Mouse (Mus musculus): ENCODE data around the gene Scaf4. TPM values are rescaled to one million over a fixed set of nuclear protein-coding genes. Genes with fewer than 3 reads are reported as not detected.

Gene Scaf4
- polyA plus RNA-seq (2012; fragmentation: generic; extraction: Trizol): 14.1 TPM

- Histone ChIP-seq H3K4me3 (peak within 1 kb of the TSS; percentile 69), H3ac (ENCODE audit: control insufficient read depth, insufficient read length) (peak within 1 kb of the TSS; percentile 65), H3K79me2 (ENCODE audit: control insufficient read depth, insufficient read depth) (peaks cover 44% of the 10 kb centered on the region), H3K36me3 (ENCODE audit: control insufficient read depth, insufficient read depth) (no peaks in the 10 kb centered on the region), H3K4me2 (ENCODE audit: low read depth) (peak within 1 kb of the TSS; percentile 94), H3K27me3 (ENCODE audit: control insufficient read depth, insufficient read depth, insufficient read length) (no peaks in the 10 kb centered on the region)
- TF ChIP-seq POLR2AphosphoS2 (IDR thresholded peaks at IDR 0.05; ENCODE audit: insufficient read length, low read depth): peak; percentile 73
- TF ChIP-seq USF1 (IDR thresholded peaks at IDR 0.05; ENCODE audit: low read depth): no peak
- TF ChIP-seq POLR2A (IDR thresholded peaks at IDR 0.05; ENCODE audit: insufficient read length, low read depth): peak; percentile 80
- TF ChIP-seq MYOG (IDR thresholded peaks at IDR 0.05; ENCODE audit: control insufficient read depth in 1 of 3, insufficient read depth in 1 of 3, insufficient read length in 2 of 3, low read depth in 2 of 3): peak in 1 of 3 experiments; percentile 23
Measured at GRCm38 (mm10) chr16:90283905-90284891, at the start of gene Scaf4. Gene Scaf4, minus strand, starts transcription at chr16:90284503.

DNA sequence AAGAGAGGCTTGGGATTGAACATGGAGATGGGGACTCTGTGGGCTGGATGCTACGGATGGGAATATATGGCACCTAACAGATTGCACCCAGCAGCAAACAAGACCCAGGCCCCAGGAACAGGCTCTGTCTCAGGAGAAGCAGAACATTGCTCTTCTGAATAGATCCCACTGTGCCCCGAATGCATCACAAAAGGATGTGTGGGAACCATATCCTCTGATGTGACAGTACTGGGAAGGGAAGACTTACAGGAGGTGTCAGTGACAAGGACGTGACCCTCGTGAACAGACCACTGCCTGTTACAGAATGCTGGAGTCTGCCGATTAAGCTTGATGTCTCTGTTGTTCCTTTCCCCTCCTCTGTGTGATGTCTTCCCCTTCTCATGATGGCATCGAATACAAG is 48.2 kb upstream of the Scaf4 start:
- no peak overlapping the region for H3K4me3 ChIP-seq
- H3ac ChIP-seq (ENCODE audit: control insufficient read depth, insufficient read length): no peak overlapping the region
- H3K36me3 ChIP-seq (ENCODE audit: control insufficient read depth, insufficient read depth): no peaks in the 10 kb centered on the region
- H3K27me3 ChIP-seq (ENCODE audit: control insufficient read depth, insufficient read depth, insufficient read length): no peaks in the 10 kb centered on the region
- no peaks in the 10 kb centered on the region for H3K79me2 ChIP-seq (ENCODE audit: control insufficient read depth, insufficient read depth)
- no peak overlapping the region for H3K4me2 ChIP-seq (ENCODE audit: low read depth)
- TF ChIP-seq POLR2AphosphoS2 (IDR thresholded peaks at IDR 0.05; ENCODE audit: insufficient read length, low read depth): no peak
- TF ChIP-seq E2F4 (IDR thresholded peaks at IDR 0.05; ENCODE audit: insufficient read depth): no peak
- TF ChIP-seq TCF3 (IDR thresholded peaks at IDR 0.05; ENCODE audit: insufficient read length, low read depth): no peak
- no peak for TF ChIP-seq MYOD1 (IDR thresholded peaks at IDR 0.05; ENCODE audit: control insufficient read depth in 1 of 3, insufficient read length in 2 of 3, low read depth in 2 of 3)
- TF ChIP-seq MYOG (IDR thresholded peaks at IDR 0.05; ENCODE audit: control insufficient read depth in 1 of 3, insufficient read depth in 1 of 3, insufficient read length in 2 of 3, low read depth in 2 of 3): no peak
- no peak for TF ChIP-seq POLR2A (IDR thresholded peaks at IDR 0.05; ENCODE audit: insufficient read length, low read depth)
- no peak for TF ChIP-seq MAX (IDR thresholded peaks at IDR 0.05; ENCODE audit: low read depth)
- no peak for TF ChIP-seq TCF12 (IDR thresholded peaks at IDR 0.05; ENCODE audit: insufficient read depth, poor library complexity, severe bottlenecking)
- no peak for TF ChIP-seq USF1 (IDR thresholded peaks at IDR 0.05; ENCODE audit: low read depth)
- TF ChIP-seq CEBPB (IDR thresholded peaks at IDR 0.05; ENCODE audit: insufficient read depth, poor library complexity, severe bottlenecking): no peak

DNA sequence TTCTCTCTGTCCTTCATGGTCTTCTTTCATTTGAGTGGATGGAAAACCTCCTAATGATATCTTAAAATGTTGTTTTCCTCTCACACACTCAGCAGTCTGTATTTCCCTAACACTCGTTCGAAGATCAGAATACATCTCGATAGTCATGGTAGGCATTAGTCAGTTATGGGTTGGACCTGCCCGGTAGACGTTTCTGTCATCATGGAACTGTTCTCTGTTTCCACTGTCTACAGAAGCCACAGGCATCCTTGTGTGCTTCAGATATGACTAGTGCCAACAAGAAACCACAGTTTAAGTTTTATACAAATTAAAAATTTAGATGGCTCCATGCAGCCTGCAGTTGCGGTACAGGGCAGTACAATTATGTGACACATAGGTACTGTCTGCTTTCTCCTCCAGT is 46.7 kb upstream of the Scaf4 start:
- H3K4me2 ChIP-seq (ENCODE audit: low read depth): no peak overlapping the region
- H3K36me3 ChIP-seq (ENCODE audit: control insufficient read depth, insufficient read depth): no peaks in the 10 kb centered on the region
- H3K27me3 ChIP-seq (ENCODE audit: control insufficient read depth, insufficient read depth, insufficient read length): no peaks in the 10 kb centered on the region
- H3K4me3 ChIP-seq: no peak overlapping the region
- TF ChIP-seq E2F4 (IDR thresholded peaks at IDR 0.05; ENCODE audit: insufficient read depth) (no peak), MYOD1 (IDR thresholded peaks at IDR 0.05; ENCODE audit: control insufficient read depth in 1 of 3, insufficient read length in 2 of 3, low read depth in 2 of 3) (no peak), SRF (IDR thresholded peaks at IDR 0.05; ENCODE audit: control insufficient read depth, insufficient read length, low read depth) (no peak), MYOG (IDR thresholded peaks at IDR 0.05; ENCODE audit: control insufficient read depth in 1 of 3, insufficient read depth in 1 of 3, insufficient read length in 2 of 3, low read depth in 2 of 3) (no peak)
- no peaks in the 10 kb centered on the region for H3K79me2 ChIP-seq (ENCODE audit: control insufficient read depth, insufficient read depth)
- no peak overlapping the region for H3ac ChIP-seq (ENCODE audit: control insufficient read depth, insufficient read length)

DNA sequence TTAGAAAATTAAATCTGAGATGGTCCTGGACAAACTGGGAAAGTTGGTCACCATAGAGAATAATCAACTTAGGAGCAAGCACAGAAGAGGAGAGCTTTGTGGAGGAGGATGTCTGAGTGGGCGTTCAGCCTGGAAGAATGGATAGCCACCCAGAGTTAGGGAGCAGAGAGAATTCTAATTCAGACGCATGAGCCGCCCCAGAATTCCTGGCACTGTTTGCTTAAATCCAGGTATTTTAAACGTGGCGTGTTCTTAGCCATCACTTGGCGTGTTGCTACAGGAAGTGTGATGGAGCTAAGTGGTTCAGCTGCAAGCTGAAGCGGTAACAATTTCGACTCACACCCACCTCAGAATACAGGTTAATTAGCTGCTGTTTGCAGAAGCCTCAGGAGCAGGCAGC is 45.2 kb upstream of the Scaf4 start:
- TF ChIP-seq USF1 (IDR thresholded peaks at IDR 0.05; ENCODE audit: low read depth) (no peak), TCF12 (IDR thresholded peaks at IDR 0.05; ENCODE audit: insufficient read depth, poor library complexity, severe bottlenecking) (no peak), MAX (IDR thresholded peaks at IDR 0.05; ENCODE audit: low read depth) (no peak), SRF (IDR thresholded peaks at IDR 0.05; ENCODE audit: control insufficient read depth, insufficient read length, low read depth) (no peak)
- Histone ChIP-seq H3ac (ENCODE audit: control insufficient read depth, insufficient read length) (no peak overlapping the region), H3K79me2 (ENCODE audit: control insufficient read depth, insufficient read depth) (no peaks in the 10 kb centered on the region), H3K4me2 (ENCODE audit: low read depth) (no peak overlapping the region), H3K36me3 (ENCODE audit: control insufficient read depth, insufficient read depth) (no peaks in the 10 kb centered on the region), H3K27me3 (ENCODE audit: control insufficient read depth, insufficient read depth, insufficient read length) (no peaks in the 10 kb centered on the region), H3K4me3 (no peak overlapping the region)

GRCm38 (mm10) chr16:90322850-90323528 is 38.7 kb upstream of the Scaf4 start:
- Histone ChIP-seq H3K4me2 (ENCODE audit: low read depth) (no peak overlapping the region), H3K79me2 (ENCODE audit: control insufficient read depth, insufficient read depth) (no peaks in the 10 kb centered on the region), H3ac (ENCODE audit: control insufficient read depth, insufficient read length) (no peak overlapping the region), H3K27me3 (ENCODE audit: control insufficient read depth, insufficient read depth, insufficient read length) (peaks cover 11% of the 10 kb centered on the region), H3K4me3 (no peak overlapping the region), H3K36me3 (ENCODE audit: control insufficient read depth, insufficient read depth) (no peaks in the 10 kb centered on the region)
- TF ChIP-seq MAX (IDR thresholded peaks at IDR 0.05; ENCODE audit: low read depth) (no peak), USF1 (IDR thresholded peaks at IDR 0.05; ENCODE audit: low read depth) (no peak)

All from myocyte (in vitro differentiated cells).